Mouse (Mus musculus): Measurements from ENCODE around the gene Camk1. TPM values are rescaled to one million over a fixed set of nuclear protein-coding genes. Genes with fewer than 3 reads are reported as not detected.

Camk1 gene
- total and polyA plus RNA-seq, 3 experiments, result 0.20 to 5.3 (median 1.4) TPM

- Histone ChIP-seq H3K36me3 (replicated peaks in 1 of 2; ENCODE audit: control insufficient read depth in 1 of 2, insufficient read depth in 1 of 2, low read length in 1 of 2) (no peaks in the 10 kb centered on the region), H3K27ac (ENCODE audit: insufficient read depth, low read depth) (no peak overlapping the region), H3K9ac (ENCODE audit: insufficient read depth, low read depth) (no peak overlapping the region), H3K4me2 (ENCODE audit: insufficient read depth, low read depth, poor library complexity, severe bottlenecking) (no peak overlapping the region), H3K27me3 (replicated peaks) (peaks cover 3% of the 10 kb centered on the region), H3K4me1 (ENCODE audit: control insufficient read depth in 1 of 2, insufficient read depth in 2 of 2) (0 out of 4 replicates have a peak, but pooled peaks cover 0 to 1% of the 10 kb centered on the region in 2 experiments), H3K4me3 (replicated peaks in 1 of 3; ENCODE audit: low read depth in 2 of 3, low read length in 2 of 3, poor library complexity in 1 of 3) (no peak overlapping the region), H3K79me2 (replicated peaks; ENCODE audit: control insufficient read depth, extremely low read depth, insufficient read depth, poor library complexity, severe bottlenecking) (no peaks in the 10 kb centered on the region), H3K9me3 (replicated peaks; ENCODE audit: low read length) (peaks cover 2% of the 10 kb centered on the region)
- TF ChIP-seq CTCF (conservative IDR thresholded peaks at IDR 0.05 in 1 of 2, IDR thresholded peaks at IDR 0.05 in 1 of 2; ENCODE audit: low read depth in 2 of 2, low read length in 2 of 2) (no peak), PAX5 (IDR thresholded peaks at IDR 0.05; ENCODE audit: low read length) (no peak), E2F4 (IDR thresholded peaks at IDR 0.05; ENCODE audit: insufficient replicate concordance, low read depth, low read length) (no peak), IRF4 (IDR thresholded peaks at IDR 0.05; ENCODE audit: low read depth, low read length) (no peak), TCF12 (IDR thresholded peaks at IDR 0.05; ENCODE audit: low read depth, low read length) (no peak), RCOR1 (conservative IDR thresholded peaks at IDR 0.05; ENCODE audit: low read depth, low read length) (no peak), HCFC1 (IDR thresholded peaks at IDR 0.05; ENCODE audit: low read depth, low read length) (no peak), KAT2A (IDR thresholded peaks at IDR 0.05; ENCODE audit: insufficient replicate concordance, low read length) (no peak), MXI1 (IDR thresholded peaks at IDR 0.05; ENCODE audit: low read depth, low read length) (no peak), JUND (conservative IDR thresholded peaks at IDR 0.05; ENCODE audit: low read depth, low read length) (no peak), USF1 (IDR thresholded peaks at IDR 0.05; ENCODE audit: low read depth, low read length) (no peak), ZNF384 (IDR thresholded peaks at IDR 0.05; ENCODE audit: low read depth, low read length) (no peak), NRF1 (IDR thresholded peaks at IDR 0.05; ENCODE audit: low read depth, low read length) (no peak), ZC3H11A (IDR thresholded peaks at IDR 0.05; ENCODE audit: low read depth, low read length) (no peak), SMC3 (IDR thresholded peaks at IDR 0.05; ENCODE audit: low read depth, low read length) (no peak), USF2 (conservative IDR thresholded peaks at IDR 0.05; ENCODE audit: low read depth, low read length) (no peak)
- DNase-seq (ENCODE audit: extremely low read depth), result no peak
- in situ Hi-C loops (cut with MboI; ENCODE audit: low pct_ligation_motif_present, low pct_unique_long_range_greater_than_20kb, low sequenced_read_pairs), result no loop called here
- dilution Hi-C loops (cut with MboI; ENCODE audit: extremely low pct_ligation_motif_present, extremely low pct_unique_long_range_greater_than_20kb, low sequenced_read_pairs), result no loop called here
Measured at GRCm38 (mm10) chr6:113353696-113354095, 9.9 kb upstream of the Camk1 start.

- peaks cover 3% of the 10 kb centered on the region for H3K27me3 ChIP-seq (replicated peaks)
- H3K36me3 ChIP-seq (replicated peaks in 1 of 2; ENCODE audit: control insufficient read depth in 1 of 2, insufficient read depth in 1 of 2, low read length in 1 of 2), result no peaks in the 10 kb centered on the region
- no peak overlapping the region for H3K4me2 ChIP-seq (ENCODE audit: insufficient read depth, low read depth, poor library complexity, severe bottlenecking)
- in situ Hi-C loops (cut with MboI; ENCODE audit: low pct_ligation_motif_present, low pct_unique_long_range_greater_than_20kb, low sequenced_read_pairs) (no loop called here), dilution Hi-C loops (cut with MboI; ENCODE audit: extremely low pct_ligation_motif_present, extremely low pct_unique_long_range_greater_than_20kb, low sequenced_read_pairs) (no loop called here)
- no peak overlapping the region for H3K27ac ChIP-seq (ENCODE audit: insufficient read depth, low read depth)
- H3K4me3 ChIP-seq (replicated peaks in 1 of 3; ENCODE audit: low read depth in 2 of 3, low read length in 2 of 3, poor library complexity in 1 of 3), result no peak overlapping the region
- TF ChIP-seq MAX (IDR thresholded peaks at IDR 0.05; ENCODE audit: low read length) (no peak), SMC3 (IDR thresholded peaks at IDR 0.05; ENCODE audit: low read depth, low read length) (no peak), EP300 (IDR thresholded peaks at IDR 0.05; ENCODE audit: low read length) (no peak), TCF12 (IDR thresholded peaks at IDR 0.05; ENCODE audit: low read depth, low read length) (no peak), HCFC1 (IDR thresholded peaks at IDR 0.05; ENCODE audit: low read depth, low read length) (no peak), MYC (IDR thresholded peaks at IDR 0.05; ENCODE audit: low read depth, low read length) (no peak), CHD2 (IDR thresholded peaks at IDR 0.05; ENCODE audit: low read length) (no peak), SIN3A (IDR thresholded peaks at IDR 0.05; ENCODE audit: low read length) (no peak), USF2 (conservative IDR thresholded peaks at IDR 0.05; ENCODE audit: low read depth, low read length) (no peak), PAX5 (IDR thresholded peaks at IDR 0.05; ENCODE audit: low read length) (no peak), JUN (IDR thresholded peaks at IDR 0.05; ENCODE audit: insufficient read depth, low read depth, low read length) (no peak), MAZ (IDR thresholded peaks at IDR 0.05; ENCODE audit: low read depth, low read length) (no peak), BHLHE40 (IDR thresholded peaks at IDR 0.05; ENCODE audit: low read depth, low read length) (no peak)
- H3K79me2 ChIP-seq (replicated peaks; ENCODE audit: control insufficient read depth, extremely low read depth, insufficient read depth, poor library complexity, severe bottlenecking), result no peaks in the 10 kb centered on the region
- 0 out of 4 replicates have a peak, but pooled peaks cover 0 to 2% of the 10 kb centered on the region in 2 experiments for H3K4me1 ChIP-seq (ENCODE audit: control insufficient read depth in 1 of 2, insufficient read depth in 2 of 2)
- H3K9ac ChIP-seq (ENCODE audit: insufficient read depth, low read depth), result no peak overlapping the region
- H3K9me3 ChIP-seq (replicated peaks; ENCODE audit: low read length), result peaks cover 2% of the 10 kb centered on the region
- no peak for DNase-seq (ENCODE audit: extremely low read depth)
Measured at GRCm38 (mm10) chr6:113352820-113353219, 9.0 kb upstream of the Camk1 start.
